Mouse (Mus musculus): ENCODE results near the gene Pik3ap1. TPM values are rescaled to one million over a fixed set of nuclear protein-coding genes. Genes with fewer than 3 reads are reported as not detected.

Gene Pik3ap1
- polyA plus RNA-seq, 1 experiment from 2014 or later, result 1.6 TPM

GRCm38 (mm10) chr19:41374658-41375057 is 10.2 kb downstream of the Pik3ap1 start:
- H3K27me3 ChIP-seq (ENCODE audit: control insufficient read depth, insufficient read depth, low read length), result no peaks in the 10 kb centered on the region
- H3K4me2 ChIP-seq (replicated peaks; ENCODE audit: low read depth, low read length), result no peak overlapping the region
- no peak overlapping the region for H3K4me3 ChIP-seq (ENCODE audit: low read length)
- no peak overlapping the region for H3K27ac ChIP-seq (ENCODE audit: low read depth, low read length)
- no peaks in the 10 kb centered on the region for H3K9me3 ChIP-seq (ENCODE audit: control insufficient read depth, low read length)
- H3K36me3 ChIP-seq (ENCODE audit: control insufficient read depth, insufficient read depth, low read length), result no peaks in the 10 kb centered on the region
- WGBS, result 93% methylated on average over 5 of the region's 5 CpGs
- no peak overlapping the region for H3K9ac ChIP-seq (ENCODE audit: low read depth, low read length)
- ATAC-seq (ENCODE audit: low FRiP score, low TSS enrichment), result no peak
- no peaks in the 10 kb centered on the region for H3K4me1 ChIP-seq (ENCODE audit: control insufficient read depth, insufficient read depth, low read length)

GRCm38 (mm10) chr19:41372322-41372721 is 12.6 kb downstream of the Pik3ap1 start:
- H3K9me3 ChIP-seq (ENCODE audit: control insufficient read depth, low read length), result no peaks in the 10 kb centered on the region
- H3K4me2 ChIP-seq (replicated peaks; ENCODE audit: low read depth, low read length), result no peak overlapping the region
- no peak overlapping the region for H3K27ac ChIP-seq (ENCODE audit: low read depth, low read length)
- H3K36me3 ChIP-seq (ENCODE audit: control insufficient read depth, insufficient read depth, low read length), result no peaks in the 10 kb centered on the region
- H3K4me3 ChIP-seq (ENCODE audit: low read length), result no peak overlapping the region
- ATAC-seq (ENCODE audit: low FRiP score, low TSS enrichment), result no peak
- H3K4me1 ChIP-seq (ENCODE audit: control insufficient read depth, insufficient read depth, low read length), result no peaks in the 10 kb centered on the region
- 92% methylated on average over 4 of the region's 4 CpGs for WGBS
- no peak overlapping the region for H3K9ac ChIP-seq (ENCODE audit: low read depth, low read length)
- no peaks in the 10 kb centered on the region for H3K27me3 ChIP-seq (ENCODE audit: control insufficient read depth, insufficient read depth, low read length)

GRCm38 (mm10) chr19:41371373-41371772 is 13.5 kb downstream of the Pik3ap1 start:
- H3K4me1 ChIP-seq (ENCODE audit: control insufficient read depth, insufficient read depth, low read length), result no peaks in the 10 kb centered on the region
- no peak overlapping the region for H3K4me3 ChIP-seq (ENCODE audit: low read length)
- H3K27me3 ChIP-seq (ENCODE audit: control insufficient read depth, insufficient read depth, low read length), result no peaks in the 10 kb centered on the region
- no peak overlapping the region for H3K27ac ChIP-seq (ENCODE audit: low read depth, low read length)
- no peaks in the 10 kb centered on the region for H3K36me3 ChIP-seq (ENCODE audit: control insufficient read depth, insufficient read depth, low read length)
- WGBS, result 85% methylated on average over 4 of the region's 4 CpGs
- ATAC-seq (ENCODE audit: low FRiP score, low TSS enrichment), result no peak
- H3K4me2 ChIP-seq (replicated peaks; ENCODE audit: low read depth, low read length), result no peak overlapping the region
- H3K9me3 ChIP-seq (ENCODE audit: control insufficient read depth, low read length), result no peaks in the 10 kb centered on the region
- H3K9ac ChIP-seq (ENCODE audit: low read depth, low read length), result no peak overlapping the region

GRCm38 (mm10) chr19:41369557-41370460 is 15.1 kb downstream of the Pik3ap1 start:
- H3K9ac ChIP-seq (ENCODE audit: low read depth, low read length), result no peak overlapping the region
- ATAC-seq (ENCODE audit: low FRiP score, low TSS enrichment), result no peak
- no peaks in the 10 kb centered on the region for H3K27me3 ChIP-seq (ENCODE audit: control insufficient read depth, insufficient read depth, low read length)
- no peak overlapping the region for H3K4me2 ChIP-seq (replicated peaks; ENCODE audit: low read depth, low read length)
- H3K27ac ChIP-seq (ENCODE audit: low read depth, low read length), result no peak overlapping the region
- H3K4me3 ChIP-seq (ENCODE audit: low read length), result no peak overlapping the region
- no peaks in the 10 kb centered on the region for H3K36me3 ChIP-seq (ENCODE audit: control insufficient read depth, insufficient read depth, low read length)
- 85% methylated on average over 11 of the region's 11 CpGs for WGBS
- no peaks in the 10 kb centered on the region for H3K4me1 ChIP-seq (ENCODE audit: control insufficient read depth, insufficient read depth, low read length)
- no peaks in the 10 kb centered on the region for H3K9me3 ChIP-seq (ENCODE audit: control insufficient read depth, low read length)

- no peak for ATAC-seq (ENCODE audit: low FRiP score, low TSS enrichment)
- Histone ChIP-seq H3K4me3 (ENCODE audit: low read length) (no peak overlapping the region), H3K9me3 (ENCODE audit: control insufficient read depth, low read length) (no peaks in the 10 kb centered on the region), H3K4me2 (replicated peaks; ENCODE audit: low read depth, low read length) (no peak overlapping the region), H3K9ac (ENCODE audit: low read depth, low read length) (no peak overlapping the region), H3K27ac (ENCODE audit: low read depth, low read length) (no peak overlapping the region), H3K36me3 (ENCODE audit: control insufficient read depth, insufficient read depth, low read length) (no peaks in the 10 kb centered on the region), H3K27me3 (ENCODE audit: control insufficient read depth, insufficient read depth, low read length) (no peaks in the 10 kb centered on the region), H3K4me1 (ENCODE audit: control insufficient read depth, insufficient read depth, low read length) (no peaks in the 10 kb centered on the region)
- WGBS, result 78% methylated on average over 9 of the region's 9 CpGs
Observed at GRCm38 (mm10) chr19:41366854-41367517, 17.9 kb downstream of the Pik3ap1 start.

GRCm38 (mm10) chr19:41366192-41366853 is 18.6 kb downstream of the Pik3ap1 start:
- Histone ChIP-seq H3K9ac (ENCODE audit: low read depth, low read length) (no peak overlapping the region), H3K9me3 (ENCODE audit: control insufficient read depth, low read length) (no peaks in the 10 kb centered on the region), H3K4me1 (ENCODE audit: control insufficient read depth, insufficient read depth, low read length) (no peaks in the 10 kb centered on the region), H3K36me3 (ENCODE audit: control insufficient read depth, insufficient read depth, low read length) (no peaks in the 10 kb centered on the region), H3K4me3 (ENCODE audit: low read length) (no peak overlapping the region), H3K27me3 (ENCODE audit: control insufficient read depth, insufficient read depth, low read length) (no peaks in the 10 kb centered on the region), H3K27ac (ENCODE audit: low read depth, low read length) (no peak overlapping the region), H3K4me2 (replicated peaks; ENCODE audit: low read depth, low read length) (no peak overlapping the region)
- 88% methylated on average over 16 of the region's 16 CpGs for WGBS
- ATAC-seq (ENCODE audit: low FRiP score, low TSS enrichment), result no peak

GRCm38 (mm10) chr19:41365570-41365969 is 19.3 kb downstream of the Pik3ap1 start:
- Histone ChIP-seq H3K4me1 (ENCODE audit: control insufficient read depth, insufficient read depth, low read length) (no peaks in the 10 kb centered on the region), H3K36me3 (ENCODE audit: control insufficient read depth, insufficient read depth, low read length) (no peaks in the 10 kb centered on the region), H3K9ac (ENCODE audit: low read depth, low read length) (no peak overlapping the region), H3K4me3 (ENCODE audit: low read length) (no peak overlapping the region), H3K4me2 (replicated peaks; ENCODE audit: low read depth, low read length) (no peak overlapping the region), H3K27ac (ENCODE audit: low read depth, low read length) (no peak overlapping the region), H3K9me3 (ENCODE audit: control insufficient read depth, low read length) (no peaks in the 10 kb centered on the region), H3K27me3 (ENCODE audit: control insufficient read depth, insufficient read depth, low read length) (no peaks in the 10 kb centered on the region)
- 85% methylated on average over 5 of the region's 5 CpGs for WGBS
- ATAC-seq (ENCODE audit: low FRiP score, low TSS enrichment), result no peak

GRCm38 (mm10) chr19:41364509-41364908 is 20.4 kb downstream of the Pik3ap1 start:
- Histone ChIP-seq H3K9me3 (ENCODE audit: control insufficient read depth, low read length) (no peaks in the 10 kb centered on the region), H3K27me3 (ENCODE audit: control insufficient read depth, insufficient read depth, low read length) (no peaks in the 10 kb centered on the region), H3K4me2 (replicated peaks; ENCODE audit: low read depth, low read length) (no peak overlapping the region), H3K4me1 (ENCODE audit: control insufficient read depth, insufficient read depth, low read length) (no peaks in the 10 kb centered on the region), H3K27ac (ENCODE audit: low read depth, low read length) (no peak overlapping the region), H3K36me3 (ENCODE audit: control insufficient read depth, insufficient read depth, low read length) (no peaks in the 10 kb centered on the region), H3K4me3 (ENCODE audit: low read length) (no peak overlapping the region), H3K9ac (ENCODE audit: low read depth, low read length) (no peak overlapping the region)
- no peak for ATAC-seq (ENCODE audit: low FRiP score, low TSS enrichment)
- WGBS, result 70% methylated on average over 3 of the region's 3 CpGs

- no peaks in the 10 kb centered on the region for H3K36me3 ChIP-seq (ENCODE audit: control insufficient read depth, insufficient read depth, low read length)
- no peak overlapping the region for H3K4me3 ChIP-seq (ENCODE audit: low read length)
- no peaks in the 10 kb centered on the region for H3K4me1 ChIP-seq (ENCODE audit: control insufficient read depth, insufficient read depth, low read length)
- ATAC-seq (ENCODE audit: low FRiP score, low TSS enrichment), result no peak
- H3K9ac ChIP-seq (ENCODE audit: low read depth, low read length), result no peak overlapping the region
- no peaks in the 10 kb centered on the region for H3K27me3 ChIP-seq (ENCODE audit: control insufficient read depth, insufficient read depth, low read length)
- no peak overlapping the region for H3K27ac ChIP-seq (ENCODE audit: low read depth, low read length)
- H3K4me2 ChIP-seq (replicated peaks; ENCODE audit: low read depth, low read length), result no peak overlapping the region
- no peaks in the 10 kb centered on the region for H3K9me3 ChIP-seq (ENCODE audit: control insufficient read depth, low read length)
- WGBS, result 84% methylated on average over 2 of the region's 2 CpGs
Observed at GRCm38 (mm10) chr19:41362963-41363362, 21.9 kb downstream of the Pik3ap1 start.

Measured in kidney, embryonic 14.5 days (tissue).